Mouse (Mus musculus) megakaryocyte, adult 5-6 weeks (primary cell): ENCODE results near the gene Gm49355. TPM values are rescaled to one million over a fixed set of nuclear protein-coding genes. Genes with fewer than 3 reads are reported as not detected.

Source experiments
- ATAC-seq: 2 replicates; pipeline ENCODE4 v1.8.0; 2016; ENCODE audit warnings: mild to moderate bottlenecking, inconsistent platforms; ENCODE audit not compliant: poor library complexity, severe bottlenecking
- total RNA-seq, 2 experiments: library from RNA; stranded (forward) in 1 of 2; stranded (reverse) in 1 of 2; fragments of 153-499, 151-499 nt in 1 of 2; fragments of 221-1000, 200-1000 nt in 1 of 2; gene quantifications; 2 replicates each; pipeline versions ENCODE4 v1.2.3 to v1.2.4; 2015 to 2017

Gm49355 gene
- 0.07 TPM in 1 of 2 replicates, not detected in the other for total RNA-seq (2015)
- total RNA-seq (2017) = 0.12 TPM in 1 of 2 replicates, not detected in the other

DNA sequence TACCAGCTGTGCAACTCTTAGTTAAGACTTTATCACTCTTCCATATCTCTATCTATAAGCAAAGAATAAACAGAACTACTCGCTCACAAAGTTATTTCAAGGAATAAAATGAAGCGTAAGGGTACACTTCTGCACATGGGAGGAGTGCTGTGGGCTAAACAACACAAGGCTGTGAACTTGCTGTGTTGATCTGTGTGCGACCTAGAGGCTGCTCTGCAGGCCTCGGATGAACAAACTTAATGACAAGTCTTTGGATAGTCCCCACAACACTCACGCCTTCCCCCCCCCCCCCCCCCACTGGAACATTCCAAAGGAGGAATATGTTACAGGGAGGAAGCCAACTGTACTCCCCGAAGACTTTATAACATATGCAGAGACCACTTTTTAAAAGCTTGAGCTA is at the start of gene Gm49355:
TSS of gene Gm49355 (plus strand) at position 336 of the 400 bp plus-strand sequence.
- ATAC-seq = no peak

DNA sequence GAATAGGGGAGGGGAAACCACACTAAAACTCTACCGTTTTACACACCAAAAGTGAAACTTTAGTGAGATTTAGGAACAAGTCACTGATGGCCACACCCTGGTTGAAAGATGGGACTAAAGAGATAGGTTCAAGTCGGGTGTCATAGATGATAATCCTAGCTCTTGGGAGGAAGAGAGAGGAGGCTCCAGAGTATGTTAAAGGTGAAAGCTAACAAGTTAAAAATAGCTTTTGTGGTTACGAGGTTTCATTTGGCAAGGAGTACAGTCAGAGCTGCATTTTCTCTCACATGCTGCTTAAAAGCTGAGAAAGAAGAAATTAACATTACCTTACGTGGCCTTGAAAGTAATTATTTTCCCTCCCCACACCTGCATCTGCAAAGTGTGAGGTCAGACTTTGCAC is 40.0 kb upstream of the Gm49355 start:
- peak; percentile 68 for ATAC-seq

DNA sequence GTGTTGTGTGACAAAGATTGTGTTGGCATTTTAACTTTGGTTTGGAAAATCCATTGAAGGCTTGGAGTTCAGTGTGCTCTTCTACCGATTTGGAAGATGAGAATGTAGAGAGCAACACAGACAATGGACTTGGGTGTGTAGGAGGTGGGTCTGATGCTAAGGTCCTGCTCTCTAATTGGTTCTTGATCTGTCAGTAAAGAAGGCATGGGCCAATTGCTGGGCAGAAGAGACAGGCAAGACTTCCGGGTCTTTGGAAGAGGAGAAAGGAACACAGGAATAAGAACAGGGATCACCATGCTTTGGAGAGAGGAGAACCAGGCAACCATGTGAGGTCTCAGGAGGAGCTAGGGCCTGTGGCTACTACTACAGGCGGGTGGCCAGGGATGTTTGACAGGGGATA is 7.7 kb upstream of the Gm49355 start:
- no peak for ATAC-seq

DNA sequence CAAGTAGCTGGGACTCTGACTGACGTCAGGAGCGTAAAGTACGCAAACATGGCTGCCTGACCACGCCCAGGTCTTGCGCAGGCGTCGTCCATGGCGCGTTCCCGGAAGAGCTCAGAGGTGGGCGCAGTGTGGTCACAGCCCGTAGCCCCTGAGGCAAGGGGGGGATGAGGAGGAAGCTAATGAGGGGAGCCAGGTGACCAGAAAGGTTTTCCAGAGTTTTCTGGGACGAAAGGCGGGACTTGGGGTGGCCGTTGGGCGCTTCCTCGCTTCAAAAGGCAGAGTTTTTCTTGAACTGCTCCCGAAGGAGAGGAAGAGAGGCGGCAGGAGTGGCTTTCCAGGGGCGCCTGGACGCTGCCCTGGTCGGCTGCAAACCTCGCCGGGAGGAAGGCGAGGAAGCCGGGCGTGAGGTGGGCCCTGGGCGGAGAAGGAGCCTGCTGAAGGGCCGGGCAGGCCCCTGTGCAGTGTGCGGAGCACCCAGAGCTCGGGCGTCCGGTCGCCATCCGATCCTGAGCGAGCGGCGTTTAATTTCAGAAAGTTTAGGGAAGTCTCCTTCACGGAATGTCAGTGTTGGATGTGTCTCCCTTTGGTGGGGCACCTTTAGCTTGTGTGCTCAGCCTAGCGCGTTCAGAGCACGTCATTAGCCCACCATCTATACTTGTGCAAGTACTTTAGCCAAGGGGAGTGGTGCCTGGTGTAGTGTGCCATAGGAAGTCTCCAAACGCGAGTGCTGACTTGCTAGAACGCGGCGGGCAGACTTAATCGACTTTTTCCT is 551 bp downstream of the Gm49355 start, which contains the start of gene 3830406C13Rik:
TSS of gene 3830406C13Rik (plus strand) at position 33 of the 772 bp plus-strand sequence.
- ATAC-seq = peak; percentile 96

DNA sequence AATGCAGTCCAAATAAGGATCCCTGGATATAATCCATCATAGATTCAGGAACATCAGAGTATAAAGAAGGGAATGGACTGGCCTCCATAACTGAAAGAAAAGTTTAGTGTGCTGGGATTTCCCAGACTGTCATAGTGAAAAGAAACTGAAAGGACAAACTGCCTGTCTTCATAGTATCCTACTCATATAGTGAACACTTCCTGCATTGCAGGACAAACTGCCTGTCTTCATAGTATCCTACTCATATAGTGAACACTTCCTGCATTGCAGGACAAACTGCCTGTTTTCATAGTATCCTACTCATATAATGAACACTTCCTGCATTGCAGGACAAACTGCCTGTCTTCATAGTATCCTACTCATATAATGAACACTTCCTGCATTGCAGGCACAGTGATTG is 6.0 kb downstream of the Gm49355 start:
- ATAC-seq = peak; percentile 33; the same call in 1 of the 2 replicates

DNA sequence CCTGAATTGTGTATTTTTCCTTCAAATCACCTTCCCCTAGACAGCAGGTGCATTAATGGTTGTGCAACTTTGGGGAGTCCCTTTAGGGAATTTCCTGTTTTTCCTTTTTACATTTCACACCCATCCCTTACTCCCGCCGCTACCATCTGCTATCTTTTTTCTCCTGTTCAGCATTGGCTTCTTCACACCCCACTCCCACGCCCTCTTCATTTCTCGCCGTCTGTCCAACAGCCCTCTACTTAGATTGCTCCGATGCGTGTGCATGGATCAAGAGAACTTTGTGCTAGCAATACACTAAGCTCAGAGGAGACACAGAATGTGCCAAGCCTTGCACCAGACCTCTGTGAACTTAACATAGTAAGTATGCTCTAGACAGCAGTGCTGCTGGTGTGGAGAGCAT is 12.6 kb downstream of the Gm49355 start:
- no peak for ATAC-seq

DNA sequence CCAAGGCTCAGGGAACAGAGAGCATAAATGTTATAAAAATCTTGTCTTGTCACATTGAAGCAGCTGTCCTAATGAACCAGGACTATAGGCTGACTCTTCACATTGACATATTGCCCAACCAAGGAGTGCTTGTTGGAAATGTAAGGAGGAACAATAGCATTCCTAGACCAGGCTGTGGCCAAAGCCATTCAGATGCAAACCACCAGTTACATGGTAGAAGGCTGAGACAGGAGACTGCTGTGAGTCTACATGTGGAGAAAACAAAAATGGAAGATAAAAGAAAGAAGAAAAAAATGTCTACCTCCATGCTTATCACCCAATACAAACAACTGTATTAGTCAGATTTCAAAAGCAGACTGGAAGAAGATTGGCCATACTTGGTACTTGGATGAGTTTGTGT is 15.4 kb downstream of the Gm49355 start:
- ATAC-seq = no peak

DNA sequence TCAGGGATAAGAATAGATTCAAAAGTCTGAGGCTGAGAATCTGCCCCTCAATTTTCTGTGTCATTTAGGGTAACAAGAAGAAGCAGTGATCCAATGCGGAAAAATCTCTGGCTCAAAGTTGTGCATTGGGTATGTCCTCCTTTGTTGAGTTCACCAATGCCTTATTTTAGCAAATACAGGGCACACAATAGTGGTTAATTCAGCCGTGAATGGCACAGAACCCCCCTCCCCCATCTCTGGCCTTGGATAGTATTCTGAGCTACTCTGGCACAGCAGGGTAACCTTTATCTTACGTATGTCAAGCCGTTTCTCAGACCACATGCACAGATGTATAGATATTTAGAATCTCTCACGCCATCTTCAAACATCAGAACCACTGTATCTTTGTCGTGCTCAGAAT is 15.9 kb downstream of the Gm49355 start:
- no peak for ATAC-seq

DNA sequence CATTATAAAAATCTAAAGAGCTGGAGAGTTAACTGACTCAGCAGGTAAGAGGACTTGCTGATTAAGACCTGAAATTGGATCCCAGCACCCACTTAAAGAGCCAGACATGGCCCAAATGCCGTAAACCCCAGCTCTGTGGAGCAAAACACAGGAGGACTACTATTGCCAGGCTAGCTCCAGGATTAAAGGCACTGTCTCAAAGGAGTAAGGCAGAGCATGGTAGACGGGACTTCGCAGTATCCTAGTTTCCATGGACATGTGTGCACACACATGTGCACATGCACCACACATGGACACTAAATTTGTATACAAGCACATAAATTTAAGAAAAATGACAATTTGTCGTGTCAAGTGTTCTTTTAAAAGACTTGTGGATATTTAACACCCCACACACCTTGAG is 16.5 kb downstream of the Gm49355 start:
- no peak for ATAC-seq

DNA sequence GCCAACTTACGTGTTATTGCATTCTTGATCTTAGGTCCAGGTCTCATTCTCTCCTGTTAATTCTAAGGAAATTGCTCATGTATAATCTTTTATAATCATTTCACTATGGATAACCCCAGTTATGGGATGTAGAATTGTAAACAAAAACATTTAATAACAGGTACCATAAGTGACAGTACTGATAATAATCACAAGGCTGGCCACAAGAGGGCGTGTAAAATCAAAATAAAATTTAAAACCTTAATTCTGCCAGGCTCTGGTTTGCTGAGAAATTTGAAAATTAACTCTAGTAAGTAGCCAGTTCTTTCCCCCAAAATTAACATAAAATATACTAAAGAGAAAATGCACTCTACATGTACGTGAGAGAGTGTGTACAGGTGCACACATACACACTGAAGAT is 16.9 kb downstream of the Gm49355 start:
- no peak for ATAC-seq

DNA sequence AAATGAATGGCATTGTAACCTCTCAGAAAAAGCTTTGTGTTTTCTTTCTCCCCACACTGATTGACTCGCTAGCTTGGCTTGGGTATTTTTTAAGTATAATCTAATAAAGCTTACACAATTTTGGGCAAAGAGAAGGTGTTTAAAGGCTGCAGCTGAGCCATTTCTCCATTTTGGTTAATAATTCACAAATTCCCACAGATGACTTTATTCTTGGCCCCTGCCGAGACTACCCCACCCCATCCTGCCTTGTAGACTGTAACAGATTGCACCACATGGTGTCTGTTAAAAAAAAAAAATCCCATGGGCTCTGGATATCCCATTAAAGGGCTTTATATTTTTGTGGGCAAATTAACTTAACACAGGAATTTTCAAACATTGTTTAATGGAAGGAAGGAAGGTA is 19.3 kb downstream of the Gm49355 start:
- no peak for ATAC-seq

DNA sequence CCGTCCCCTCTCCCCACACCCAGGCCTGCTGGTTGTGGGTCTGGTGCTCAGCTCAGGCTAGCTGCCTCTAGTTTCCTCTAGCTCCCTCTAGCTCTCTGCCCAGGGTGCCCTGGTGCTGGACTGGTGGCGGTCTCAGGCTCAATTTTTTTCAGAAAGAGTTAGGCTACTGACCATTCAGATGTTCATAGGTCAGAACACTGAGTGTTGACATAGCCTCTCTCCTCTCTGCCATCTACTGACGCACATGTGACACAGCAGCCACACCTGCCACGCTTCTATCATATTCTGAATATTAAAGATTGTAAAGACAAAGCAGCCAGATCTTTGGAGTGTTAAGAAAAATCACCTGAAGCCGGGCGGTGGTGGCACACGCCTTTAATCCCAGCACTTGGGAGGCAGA is 49.8 kb downstream of the Gm49355 start:
- ATAC-seq = no peak

DNA sequence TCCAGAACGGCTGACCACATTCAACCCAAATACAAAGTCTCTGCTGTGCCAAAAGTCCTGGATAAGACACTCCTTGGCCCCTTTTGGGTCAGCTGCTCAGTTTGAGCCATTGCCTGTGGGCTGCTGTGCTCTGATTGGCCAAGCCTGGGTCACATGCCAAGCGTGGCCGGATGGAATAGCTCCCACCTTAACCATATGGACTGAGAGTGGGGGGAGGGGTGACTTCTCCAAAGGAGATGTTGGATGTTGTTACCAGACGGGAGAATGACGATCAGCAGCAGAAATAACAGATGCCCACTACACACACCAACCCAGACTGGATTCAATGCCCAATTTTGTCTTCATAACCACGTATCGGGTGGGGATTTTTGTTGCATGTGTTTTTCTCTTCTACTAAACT is 51.1 kb downstream of the Gm49355 start:
- ATAC-seq = no peak

DNA sequence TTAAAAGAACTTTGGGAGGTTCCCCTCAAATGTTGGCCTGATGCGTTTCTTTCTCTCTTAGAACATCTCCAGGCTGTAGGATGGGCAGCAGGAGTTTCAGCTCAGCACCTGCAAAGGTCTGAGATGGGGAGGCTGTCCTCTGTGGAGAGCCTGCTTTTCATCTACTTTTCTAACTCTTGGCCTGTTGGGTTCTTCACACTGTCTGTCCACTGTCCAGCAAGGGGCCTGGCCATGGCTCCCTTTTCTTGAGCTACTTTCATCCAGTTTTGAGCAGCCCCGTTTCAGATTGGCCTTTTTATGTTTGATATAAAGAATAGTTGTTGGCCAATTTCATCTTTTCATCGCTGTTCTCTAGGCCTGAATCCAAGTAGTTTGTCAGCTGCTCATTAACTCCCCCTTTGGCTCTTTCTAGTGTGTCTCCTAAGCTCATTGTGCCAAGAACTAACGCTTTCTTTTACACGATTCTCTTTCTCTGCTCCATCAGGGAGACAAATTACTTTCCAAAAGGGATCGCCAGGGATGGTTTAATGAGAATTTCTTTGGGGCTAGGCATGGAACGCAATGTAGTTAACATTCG is 53.7 kb downstream of the Gm49355 start:
- no peak for ATAC-seq

DNA sequence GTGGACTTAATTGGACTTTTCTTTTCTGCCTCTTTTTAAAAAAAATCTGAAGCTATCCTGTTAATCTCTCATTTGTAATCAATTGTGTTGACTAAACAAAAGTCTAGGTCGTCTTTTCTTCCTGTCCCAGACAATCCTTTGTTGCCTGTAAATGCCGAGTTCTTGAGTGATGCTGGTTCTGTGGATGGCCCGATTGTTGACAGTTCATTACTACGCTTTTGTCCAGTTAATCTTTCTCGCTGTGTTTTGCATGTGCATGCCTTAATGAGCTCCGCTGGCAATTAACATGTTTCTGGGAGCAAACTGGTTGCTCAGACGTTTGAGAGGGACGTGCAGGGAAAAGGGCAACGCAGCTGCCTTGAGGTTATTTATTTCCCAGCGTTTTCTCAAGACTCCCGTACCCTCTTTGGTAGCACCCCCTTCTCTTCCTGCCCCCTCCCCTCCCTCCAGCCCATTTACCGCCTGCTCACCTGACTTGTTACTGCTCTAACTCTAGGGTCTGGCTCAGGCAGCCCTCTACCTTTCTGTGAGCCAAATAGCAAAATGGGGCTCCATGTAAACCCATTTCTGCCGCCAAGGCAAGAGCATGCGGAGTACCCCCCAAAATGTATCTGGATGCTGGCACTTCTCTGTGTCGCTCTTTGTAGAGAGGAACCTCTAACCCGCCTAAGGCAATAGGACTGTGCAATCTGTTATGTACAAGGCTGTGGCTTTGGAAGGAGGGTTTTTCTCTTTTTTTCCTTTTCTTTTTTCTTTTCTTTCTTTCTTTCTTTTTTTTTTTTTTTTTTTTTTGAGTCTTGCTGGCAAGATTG is 54.4 kb downstream of the Gm49355 start:
- ATAC-seq = no peak

DNA sequence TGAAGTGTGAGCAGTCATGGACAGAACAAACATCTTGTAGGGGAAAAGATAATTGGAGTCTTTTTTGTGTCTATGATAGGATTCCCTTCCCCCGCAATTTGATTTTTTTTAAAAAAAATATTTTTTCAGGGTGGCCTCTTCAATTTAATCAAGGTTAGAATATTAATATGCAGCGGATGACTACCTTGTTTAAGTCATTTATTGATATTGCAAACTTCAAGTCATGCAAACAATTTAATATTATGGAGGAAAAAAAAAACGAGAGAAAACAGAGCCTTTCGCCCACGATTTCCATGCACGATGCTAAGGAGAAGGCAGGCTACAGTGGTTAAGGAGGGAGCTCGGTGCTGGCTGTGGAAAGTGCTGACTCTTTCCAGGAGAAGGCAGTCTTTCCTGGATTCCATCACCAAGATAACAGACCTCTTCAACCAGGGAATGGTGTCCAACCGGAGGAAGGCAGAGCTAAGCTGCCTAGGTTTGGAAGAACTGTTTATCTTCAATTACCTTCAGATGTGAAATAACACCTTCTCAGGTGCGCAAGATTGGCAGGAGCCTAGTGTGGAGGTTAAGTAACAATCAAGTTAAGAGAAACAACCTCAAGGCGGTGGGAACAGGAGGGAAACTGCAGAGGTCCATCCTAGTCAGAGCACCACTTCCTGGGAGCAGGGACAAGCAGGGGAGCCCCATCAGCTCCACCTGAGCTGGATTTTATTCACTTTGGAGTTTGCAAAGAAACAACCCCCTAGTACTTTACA is 55.2 kb downstream of the Gm49355 start:
- ATAC-seq = no peak

DNA sequence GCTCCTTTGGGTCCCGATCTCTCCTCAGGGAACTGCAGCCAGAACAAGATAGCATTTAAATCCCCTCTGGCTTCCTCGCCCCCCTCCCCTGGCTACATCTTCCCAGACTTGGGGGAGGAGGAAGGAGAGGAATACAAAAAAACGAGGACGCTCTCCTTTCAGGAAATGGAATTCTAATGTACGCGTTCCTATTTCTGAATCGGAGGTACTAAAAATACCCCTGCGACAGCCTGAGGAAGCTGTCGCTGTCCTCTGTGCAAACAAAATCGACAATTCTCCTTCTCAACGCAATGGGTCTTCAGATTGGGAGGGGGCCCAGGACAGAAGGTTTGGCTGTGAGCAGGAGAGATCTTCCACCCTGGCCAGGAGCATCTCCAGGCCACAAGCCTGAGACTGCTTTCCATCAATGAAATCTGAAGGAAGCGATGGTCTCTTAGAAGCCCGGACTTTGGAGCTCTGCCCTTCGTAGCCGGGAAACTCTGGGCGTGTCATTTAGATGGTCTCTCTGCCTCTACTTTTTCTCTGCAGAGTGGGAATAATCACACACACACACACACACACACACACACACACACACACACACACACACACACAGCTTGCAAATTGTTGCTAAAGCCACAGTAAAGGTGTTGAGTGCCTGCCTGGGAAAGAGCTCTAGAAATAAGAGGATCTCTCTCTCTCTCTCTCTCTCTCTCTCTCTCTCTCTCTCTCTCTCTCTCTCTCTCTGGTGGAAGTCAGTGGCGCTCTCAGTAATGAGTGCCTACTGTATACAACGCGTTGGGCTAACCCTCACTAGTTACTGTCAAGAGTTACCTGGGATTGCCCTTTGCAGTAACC is 56.7 kb downstream of the Gm49355 start:
- ATAC-seq = no peak

DNA sequence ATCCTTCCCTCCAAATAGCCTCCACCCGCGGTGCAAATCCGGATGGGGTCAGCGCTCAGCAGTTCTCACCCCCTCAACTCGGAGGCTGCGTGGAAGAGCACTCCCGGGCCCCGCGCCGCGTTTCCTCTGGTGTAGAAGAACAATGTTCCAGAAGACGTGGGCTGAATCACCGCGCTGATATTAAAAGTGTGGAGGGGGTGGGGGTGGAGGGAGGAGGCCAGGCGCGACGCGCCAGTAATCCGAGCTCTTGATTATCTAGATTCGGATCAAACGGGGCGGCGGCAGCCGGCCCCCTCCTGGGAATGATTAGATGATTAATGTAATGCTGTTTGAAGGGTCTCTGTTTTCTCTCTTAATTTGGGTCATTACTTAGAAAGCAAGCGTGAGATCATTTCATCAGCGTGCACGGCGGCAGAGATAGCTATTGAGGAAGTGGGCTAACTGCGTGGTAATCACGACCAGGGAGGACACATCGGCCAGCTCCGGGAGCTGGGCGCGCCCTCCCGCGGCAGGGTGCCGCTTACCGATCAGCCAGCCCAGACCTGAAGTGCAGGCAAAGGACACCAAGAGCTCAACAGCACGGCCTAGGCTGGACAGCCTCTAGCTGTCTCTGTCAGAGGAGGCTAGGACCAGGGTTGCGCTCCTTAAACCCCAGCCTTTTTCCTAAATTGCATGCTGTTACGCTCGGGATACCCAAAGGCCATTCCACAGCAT is 57.5 kb downstream of the Gm49355 start:
- peak; percentile 45; the same call in 1 of the 2 replicates for ATAC-seq

DNA sequence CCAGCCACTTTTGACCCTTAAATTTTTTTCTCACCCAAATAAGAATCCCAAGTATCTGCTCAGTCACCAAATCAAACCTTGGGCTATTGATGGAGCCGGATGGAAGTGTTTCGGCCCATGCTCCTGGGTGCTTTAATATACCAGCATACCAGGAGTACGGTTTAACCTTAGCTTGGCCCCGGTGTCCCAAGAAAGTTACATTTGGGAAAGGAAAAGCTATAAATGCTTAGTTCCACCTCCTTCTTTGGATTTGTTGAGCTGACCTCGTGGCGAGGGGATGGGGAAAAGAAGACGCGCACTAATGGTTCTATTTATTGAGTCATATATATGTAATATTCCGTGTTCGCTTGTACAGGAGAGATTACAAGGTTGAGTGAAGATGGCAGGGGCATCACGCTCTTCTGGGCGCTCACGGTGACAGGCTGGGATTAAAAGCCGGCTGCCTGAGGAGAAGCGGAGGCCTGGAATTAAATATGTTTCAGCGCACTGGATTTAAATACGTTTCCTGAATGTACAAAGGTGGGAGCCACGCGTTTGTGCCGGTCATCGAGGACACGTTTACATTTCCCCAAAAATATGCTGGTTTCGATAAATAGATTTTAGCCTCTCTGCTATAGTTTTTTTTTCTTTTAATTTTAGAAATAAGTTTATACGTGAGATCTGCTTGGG is 58.1 kb downstream of the Gm49355 start:
- ATAC-seq = no peak
